Mouse (Mus musculus) spleen, adult 12 weeks (tissue): ENCODE data around the gene Cntnap2.

ENCODE experiments used
- DNase-seq: peaks from one replicate; pipeline ENCODE4 v3.0.0; 2022; ENCODE audit warnings: low spot score

Cntnap2 gene

GRCm38 (mm10) chr6:47306065-47306798 is 2247.1 kb downstream of the Cntnap2 start:
- no peak for DNase-seq

DNA sequence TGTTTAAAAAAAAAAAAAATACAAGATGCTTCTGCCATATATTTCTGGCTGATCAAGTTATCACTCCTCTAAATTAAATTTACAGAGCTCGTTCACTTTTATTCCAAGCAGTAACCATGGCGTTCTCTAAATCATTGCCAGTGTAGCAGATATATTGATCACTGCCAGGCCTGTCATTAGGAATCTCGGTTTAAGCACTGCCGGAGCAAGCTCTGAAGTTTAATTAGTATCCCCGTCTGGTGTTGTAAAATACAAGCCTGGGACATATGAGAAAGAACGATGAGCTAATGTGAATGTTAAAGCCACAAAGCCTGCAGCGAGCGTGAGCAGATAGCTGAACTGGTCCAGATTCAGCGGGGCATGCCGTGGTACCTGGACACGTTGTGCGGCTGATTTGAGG is 2247.8 kb downstream of the Cntnap2 start:
- DNase-seq: no peak

DNA sequence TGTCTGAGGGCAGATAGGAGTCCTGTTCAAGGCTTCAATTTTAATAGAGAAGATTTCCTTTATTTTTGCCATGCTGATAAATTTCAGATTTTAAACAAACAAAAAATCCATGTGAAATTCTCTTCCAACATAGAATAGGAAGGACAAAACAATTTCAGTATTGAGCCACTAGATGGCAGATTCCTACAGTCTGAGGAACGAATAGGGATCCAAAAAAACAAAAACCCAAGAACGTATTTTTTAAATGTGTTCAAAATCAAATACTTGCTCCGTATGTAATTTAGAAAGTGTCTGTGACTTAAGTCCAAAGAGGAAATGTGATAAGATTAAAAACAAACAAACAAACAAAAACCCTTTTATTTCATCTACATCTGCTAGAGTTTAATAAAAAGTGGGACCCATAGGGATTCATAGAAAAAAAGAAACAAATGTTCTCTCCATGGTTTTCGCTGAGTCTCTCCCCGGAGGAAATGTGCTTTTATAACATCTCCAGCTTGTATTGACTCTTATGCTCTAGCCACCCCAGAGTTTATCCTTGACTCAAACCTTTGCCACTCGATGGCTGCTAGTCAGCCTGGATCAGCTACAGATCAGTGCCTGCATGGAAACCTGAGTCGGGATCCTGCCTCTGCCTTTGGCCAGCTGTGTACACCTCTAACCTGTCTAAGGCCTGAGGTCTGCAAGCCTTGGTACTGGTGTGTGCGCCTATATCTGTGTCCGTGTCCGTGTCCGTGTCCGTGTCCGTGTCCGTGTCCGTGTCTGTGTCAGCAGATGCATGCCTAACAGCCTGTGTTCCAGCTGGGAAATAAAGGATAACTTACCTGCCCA is 2255.6 kb downstream of the Cntnap2 start:
- DNase-seq: no peak

GRCm38 (mm10) chr6:47315454-47315853 is 2256.3 kb downstream of the Cntnap2 start:
- no peak for DNase-seq

- DNase-seq: no peak
These were observed 2258.1 kb downstream of the Cntnap2 start for GRCm38 (mm10) chr6:47317253-47317652.

DNA sequence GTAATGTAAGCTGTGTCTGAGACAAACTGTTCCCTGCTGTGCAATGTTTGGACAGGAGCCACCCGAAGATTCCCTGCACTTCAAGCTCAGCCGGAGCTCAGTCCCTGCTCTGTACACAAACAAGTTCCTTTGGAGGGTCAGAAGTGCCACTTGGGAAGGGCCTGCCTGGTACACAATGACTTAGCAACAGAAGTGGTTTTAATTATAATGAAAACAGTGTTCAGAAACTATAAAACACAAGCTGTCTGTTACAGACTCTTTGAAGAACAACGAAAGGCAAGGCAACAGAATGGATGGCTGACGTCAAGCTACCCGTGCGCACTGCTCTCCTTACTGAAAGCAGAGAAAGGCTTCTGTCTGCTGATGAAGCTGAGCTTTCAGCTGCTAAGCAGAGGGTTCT is 2259.5 kb downstream of the Cntnap2 start:
- DNase-seq: no peak

DNA sequence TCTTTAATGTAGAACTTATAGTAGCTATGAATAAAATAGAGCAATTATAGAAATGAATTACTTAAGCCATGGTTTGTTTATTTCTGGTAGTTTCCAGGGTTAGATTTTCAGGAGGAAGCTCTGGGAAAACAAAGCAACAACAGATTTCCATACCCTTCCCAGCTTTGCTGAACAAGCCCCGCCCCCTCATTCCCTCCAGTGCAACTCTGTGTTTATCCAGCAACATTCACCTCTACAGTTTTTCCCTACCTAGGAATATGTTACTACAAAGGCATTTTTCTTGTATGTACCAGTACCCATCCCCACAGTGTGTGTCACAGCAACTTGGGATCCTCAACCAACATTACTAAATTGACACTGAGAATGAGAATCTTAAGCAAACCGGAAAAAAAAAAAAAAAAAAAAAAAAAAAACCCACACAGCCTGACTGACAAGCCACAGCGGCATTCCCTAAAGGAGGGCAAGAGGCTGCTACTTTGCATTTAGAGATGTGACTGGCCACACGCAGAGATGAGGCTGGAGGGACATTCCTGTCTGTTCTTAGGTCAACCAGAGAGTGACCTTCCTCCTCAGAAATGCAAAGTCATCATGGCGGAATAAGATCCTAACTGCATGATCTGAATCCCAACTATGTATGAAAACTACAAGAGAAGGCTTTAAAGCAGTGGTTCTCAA is 2260.3 kb downstream of the Cntnap2 start:
- DNase-seq: no peak

DNA sequence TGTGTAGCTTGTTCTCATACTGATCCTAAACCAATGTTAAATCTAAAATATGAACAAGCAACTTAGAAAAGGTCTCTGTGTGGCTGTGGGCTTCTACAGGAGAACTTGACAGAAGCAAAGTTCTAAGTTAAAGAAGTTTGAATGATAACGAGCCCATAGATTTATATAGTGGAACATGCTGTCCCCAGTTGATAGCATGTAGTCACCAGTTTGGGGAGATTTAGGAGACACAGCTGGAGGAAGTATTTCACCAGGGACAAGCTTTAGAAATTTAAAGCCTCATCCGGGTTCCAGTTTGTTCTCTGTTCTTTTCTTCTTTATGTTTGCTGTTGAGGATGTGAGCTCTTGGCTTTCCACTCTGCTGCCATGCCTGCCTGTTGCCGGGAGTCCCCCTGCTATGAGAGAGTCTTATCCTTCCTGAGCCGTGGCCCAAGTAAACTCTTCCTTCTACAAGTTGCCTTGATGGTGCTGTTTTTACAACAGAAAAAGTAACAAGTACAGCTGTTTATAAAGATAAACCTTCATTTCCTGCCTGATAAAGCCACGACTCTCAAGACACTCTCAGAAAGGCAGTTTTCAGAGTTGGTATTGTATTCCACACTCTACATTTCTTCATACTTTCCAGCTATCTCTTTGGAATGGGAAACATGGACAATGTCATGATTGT is 2264.1 kb downstream of the Cntnap2 start:
- no peak for DNase-seq

DNA sequence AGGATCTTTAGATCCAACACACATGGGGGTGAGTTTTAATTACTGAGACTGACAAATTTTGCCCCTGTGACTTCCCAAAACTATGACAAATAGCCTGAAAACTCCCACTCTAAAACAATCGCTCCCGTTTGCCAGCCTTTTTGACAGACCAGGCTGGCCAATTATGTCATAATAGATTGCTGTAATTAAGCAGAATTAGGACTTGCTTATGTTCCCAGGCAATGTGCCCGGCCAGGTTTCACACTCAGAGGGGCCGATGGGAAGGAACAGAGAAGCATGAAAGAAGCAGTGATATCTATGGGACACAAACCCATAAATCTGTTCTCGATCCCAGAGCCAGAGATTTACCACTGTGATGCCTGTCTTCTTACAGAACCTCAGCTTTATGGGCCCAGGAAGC is 2264.7 kb downstream of the Cntnap2 start:
- no peak for DNase-seq

- DNase-seq: no peak
These were observed 2269.1 kb downstream of the Cntnap2 start for GRCm38 (mm10) chr6:47328281-47328680.

GRCm38 (mm10) chr6:47329212-47329611 is 2270.1 kb downstream of the Cntnap2 start:
- no peak for DNase-seq

- DNase-seq: no peak
These were observed 2273.9 kb downstream of the Cntnap2 start for GRCm38 (mm10) chr6:47333016-47333415.

DNA sequence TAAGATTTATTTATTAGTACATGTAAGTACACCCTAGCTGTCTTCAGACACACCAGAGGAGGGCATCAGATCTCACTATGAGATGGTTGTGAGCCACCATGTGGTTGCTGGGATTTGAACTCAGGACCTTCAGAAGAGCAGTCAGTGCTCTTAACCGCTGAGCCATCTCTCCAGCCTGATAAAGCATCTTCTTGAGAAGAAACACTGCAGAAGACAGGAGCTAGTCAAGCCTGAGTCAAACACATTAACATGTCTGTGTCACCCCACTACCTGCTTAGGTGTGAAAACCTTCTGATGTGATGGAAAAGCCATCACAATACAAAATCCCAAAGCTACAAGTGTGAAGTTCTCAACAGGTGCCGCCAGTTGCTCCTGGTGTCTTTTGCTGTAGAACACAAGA is 2275.2 kb downstream of the Cntnap2 start:
- DNase-seq: no peak

- DNase-seq: no peak
These were observed 2278.1 kb downstream of the Cntnap2 start for GRCm38 (mm10) chr6:47337300-47337699.

DNA sequence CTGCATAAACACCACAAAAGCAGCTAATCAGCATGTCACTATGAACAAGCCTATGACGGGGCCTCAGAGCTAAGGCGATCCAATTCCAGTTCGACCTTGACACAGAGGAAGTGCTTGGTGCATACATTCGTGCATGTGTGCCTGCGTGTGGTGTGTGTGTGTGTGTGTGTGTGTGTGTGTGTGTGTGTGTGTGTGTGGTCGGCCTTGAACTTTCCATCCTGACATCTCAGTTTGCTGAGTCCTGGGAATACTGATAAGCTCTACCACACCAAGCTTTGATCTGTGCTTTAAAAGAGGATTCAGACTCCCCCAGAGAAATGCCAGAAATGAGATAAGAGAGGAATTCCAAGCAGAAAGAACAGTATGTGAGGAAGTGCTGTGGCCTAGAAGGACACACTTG is 2279.0 kb downstream of the Cntnap2 start:
- no peak for DNase-seq

- no peak for DNase-seq
These were observed 2281.8 kb downstream of the Cntnap2 start for GRCm38 (mm10) chr6:47340813-47341502.

- DNase-seq: no peak
These were observed 2282.3 kb downstream of the Cntnap2 start for GRCm38 (mm10) chr6:47341503-47341884.

- DNase-seq: no peak
These were observed 2284.1 kb downstream of the Cntnap2 start for GRCm38 (mm10) chr6:47343245-47343644.

DNA sequence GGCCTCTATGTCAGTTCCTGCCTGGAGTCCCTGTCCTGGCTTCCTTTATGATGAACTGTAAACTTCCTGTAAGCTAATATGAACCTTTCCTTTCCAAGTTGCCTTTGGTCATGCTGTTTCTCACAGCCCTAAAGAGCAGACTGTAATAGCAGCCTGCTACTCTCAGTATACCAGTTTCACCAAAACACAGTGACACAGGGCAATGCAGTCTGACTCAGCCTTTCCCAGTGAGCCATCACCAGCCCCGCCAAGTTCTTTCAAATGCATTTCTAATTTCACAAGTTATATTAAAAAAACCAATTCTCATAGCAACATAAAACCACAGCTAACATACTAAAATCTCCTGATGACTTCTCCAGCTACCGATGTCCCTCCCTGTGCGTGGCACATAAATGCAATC is 2285.5 kb downstream of the Cntnap2 start:
- DNase-seq: no peak

DNA sequence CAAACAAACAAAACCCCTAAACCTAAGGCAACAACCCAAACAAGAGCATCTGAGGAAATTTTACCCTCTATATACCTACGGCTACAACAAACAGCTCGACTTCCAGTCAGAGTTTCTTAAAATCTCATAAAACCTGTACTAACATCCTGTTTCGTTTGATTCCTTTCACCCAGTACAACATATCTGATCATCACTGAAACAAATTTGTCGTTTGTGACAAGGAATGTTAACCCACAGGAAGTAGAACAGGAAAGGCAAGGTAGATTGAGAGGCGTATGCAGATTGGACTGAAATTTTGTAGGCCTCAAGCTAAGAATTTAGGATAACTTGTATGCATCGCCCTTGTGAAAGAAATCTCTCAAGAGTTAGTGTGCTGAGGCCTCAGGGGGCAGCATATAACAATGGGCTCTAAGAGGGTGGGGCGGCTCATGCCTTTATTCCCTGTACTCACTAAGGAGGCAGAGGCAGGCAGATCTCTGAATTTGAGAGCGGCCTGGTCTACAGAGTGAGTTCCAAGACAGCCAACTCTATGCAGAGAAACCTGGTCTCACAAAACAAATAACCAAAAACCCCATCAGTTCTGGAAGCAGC is 2291.0 kb downstream of the Cntnap2 start:
- no peak for DNase-seq
